Mouse (Mus musculus) brain, embryonic 14.5 days (tissue): Measurements from ENCODE around the gene Zfp94. TPM values are rescaled to one million over a fixed set of nuclear protein-coding genes. Genes with fewer than 3 reads are reported as not detected.
"Not testable (repeated sequence)": the region's sequence is repeated elsewhere in the genome, so short reads cannot be mapped to it uniquely, and the experiment has no call there.

Experiments used
- DNase-seq: peaks from one replicate; pipeline ENCODE4 v3.0.0-alpha.2; 2011; ENCODE audit warnings: low read depth
- CTCF ChIP-seq: fragments of 200-500 bp; IDR thresholded peaks from 2 replicates; pipeline ENCODE4 v1.5.1; 2012; ENCODE audit warnings: inconsistent platforms, mild to moderate bottlenecking, moderate library complexity, borderline replicate concordance; ENCODE audit not compliant: insufficient read depth, insufficient read length; ENCODE audit errors: extremely low read depth
- POLR2A ChIP-seq: fragments of 200-500 bp; IDR thresholded peaks from 2 replicates; pipeline ENCODE4 v1.6.1; 2012; ENCODE audit warnings: mild to moderate bottlenecking, inconsistent platforms, borderline replicate concordance; ENCODE audit not compliant: poor library complexity, insufficient read depth, insufficient read length, severe bottlenecking; ENCODE audit errors: extremely low read depth
- polyA plus RNA-seq: library from polyadenylated mRNA; depleted of rRNA; stranded (reverse); fragments of >200 nt; gene quantifications from 2 replicates; pipeline ENCODE4 v1.2.3, GENCODE M21; 2012

Zfp94 gene
- polyA plus RNA-seq, 1 experiment = 19.3 TPM

- peak; percentile 22 for DNase-seq
These were observed 28.0 kb downstream of the Zfp94 start for GRCm38 (mm10) chr7:24288512-24288911.

DNA sequence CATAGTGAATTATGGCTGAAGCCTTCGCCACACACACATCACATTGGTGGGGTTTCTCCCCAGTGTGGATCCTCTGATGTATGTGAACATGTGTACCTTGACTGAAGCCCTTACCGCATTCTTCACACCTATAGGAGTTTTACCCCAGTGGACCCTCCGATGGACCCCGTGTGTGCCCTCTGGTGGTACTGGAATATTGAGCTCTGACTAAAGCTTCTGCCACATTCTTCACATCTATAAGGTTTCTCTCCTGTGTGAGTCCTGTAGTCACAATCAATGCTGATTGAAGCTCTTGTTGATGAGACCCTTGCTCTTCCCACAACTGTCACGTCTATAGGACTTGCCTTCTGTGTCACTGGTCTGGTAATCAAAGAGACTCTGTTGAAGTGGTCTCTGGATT is 28.8 kb downstream of the Zfp94 start:
- TF ChIP-seq CTCF = no peak
- no peak for TF ChIP-seq POLR2A
- DNase-seq = no peak

More at GRCm38 (mm10) chr7:24288512-24288911, 28.0 kb downstream of the Zfp94 start:
- no peak for TF ChIP-seq POLR2A
- TF ChIP-seq CTCF = no peak

DNA sequence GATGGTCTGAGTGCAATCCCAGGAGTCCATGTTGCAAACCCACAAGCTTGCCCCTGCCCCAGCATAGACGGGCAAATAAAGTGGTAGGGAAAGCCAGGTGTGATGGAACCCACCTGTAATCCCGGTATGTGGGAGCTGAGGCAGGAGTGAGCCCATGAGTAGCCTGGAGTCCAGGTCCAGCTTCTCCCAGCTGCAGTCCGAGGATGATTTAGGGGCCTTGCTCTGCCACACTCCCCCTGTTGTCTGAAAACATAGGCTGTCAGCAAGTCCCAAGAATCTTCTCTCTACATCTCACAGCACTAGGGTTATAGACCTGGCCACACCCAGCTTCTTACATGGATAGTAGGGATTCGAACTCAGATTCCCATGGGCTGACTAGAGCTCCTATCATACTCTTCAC is 29.6 kb downstream of the Zfp94 start:
- TF ChIP-seq POLR2A = no peak
- TF ChIP-seq CTCF = no peak
- no peak for DNase-seq

GRCm38 (mm10) chr7:24286090-24286489 is 30.4 kb downstream of the Zfp94 start:
- DNase-seq = no peak
- TF ChIP-seq POLR2A (no peak), CTCF (0 out of 2 replicates have a peak, but pooled peaks have one; percentile 9)

DNA sequence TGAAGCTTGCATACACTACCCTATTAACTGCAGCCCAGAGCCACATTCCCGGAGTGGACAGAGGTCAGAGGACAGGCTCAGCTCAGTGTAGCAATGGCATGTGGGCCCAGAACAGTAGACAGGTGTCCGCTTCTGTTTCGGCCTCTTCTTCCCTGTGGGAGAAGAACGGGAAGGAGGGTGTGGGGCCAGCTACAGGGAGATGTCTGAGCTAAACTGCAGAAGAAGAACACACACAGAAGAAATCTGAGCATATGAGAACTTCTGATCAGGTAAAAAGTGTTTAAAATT is 35.7 kb downstream of the Zfp94 start:
- no peak for DNase-seq
- TF ChIP-seq CTCF (no peak), POLR2A (no peak)

DNA sequence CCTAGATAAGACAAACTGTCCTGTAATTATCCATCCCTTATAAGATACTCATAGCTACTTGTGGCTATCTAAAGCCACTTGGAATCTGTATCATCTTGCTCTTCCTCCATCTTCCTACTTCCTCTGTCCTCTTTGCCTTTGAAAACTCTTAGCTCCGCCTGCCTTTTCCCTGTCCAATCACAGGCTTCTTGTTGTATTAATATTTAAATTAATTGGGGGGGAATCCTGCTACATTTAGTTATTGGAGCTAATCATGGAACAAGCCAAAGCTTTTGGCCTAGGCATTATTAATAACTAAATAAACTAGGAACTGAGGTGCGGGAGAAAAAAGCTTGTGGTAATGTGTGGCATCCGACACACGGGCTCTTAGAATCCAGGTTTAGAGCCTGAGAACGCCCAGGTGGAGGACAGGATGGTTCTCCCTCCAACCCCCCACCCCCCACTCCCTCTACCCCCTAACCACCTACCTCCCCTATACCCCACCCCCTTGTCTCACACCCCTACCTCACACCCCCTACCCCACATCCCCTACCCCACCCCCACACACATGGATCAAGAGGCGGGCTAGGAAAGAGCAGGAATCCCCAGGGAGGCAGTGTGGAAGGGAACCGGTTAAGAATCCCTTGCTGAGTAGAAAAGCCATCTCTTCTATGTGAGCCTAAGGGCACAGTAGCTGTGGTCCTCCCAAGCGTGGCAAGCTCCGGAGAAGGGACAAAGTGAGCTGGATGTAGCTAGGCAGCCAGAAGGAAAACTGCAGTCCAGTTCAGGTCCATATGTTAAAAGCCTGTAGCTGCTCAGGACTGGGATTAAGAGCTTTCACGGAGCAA is 36.2 kb downstream of the Zfp94 start:
- no peak for DNase-seq
- TF ChIP-seq POLR2A = no peak
- TF ChIP-seq CTCF = no peak

GRCm38 (mm10) chr7:24278771-24279170 is 37.7 kb downstream of the Zfp94 start:
- DNase-seq = not testable (repeated sequence)

DNA sequence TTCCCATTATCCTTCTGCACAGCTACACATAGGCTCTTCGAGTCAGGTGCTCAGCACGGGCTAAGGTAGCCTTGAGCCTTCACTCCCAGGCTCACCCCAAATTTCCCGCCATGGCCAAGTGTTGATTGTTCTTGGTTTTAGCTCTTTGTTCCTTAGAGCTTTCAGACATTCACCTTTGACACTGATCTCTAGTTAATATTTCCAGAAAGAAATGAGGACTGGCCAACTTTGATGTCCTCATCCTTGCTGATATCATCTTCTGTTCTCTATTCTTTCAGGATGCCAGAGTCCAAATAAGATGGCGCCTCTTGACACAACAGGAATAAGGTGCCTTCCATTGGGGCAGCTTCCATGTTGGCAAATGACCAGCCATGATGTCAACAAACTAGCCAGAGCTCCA is 42.0 kb downstream of the Zfp94 start:
- no peak for DNase-seq
- TF ChIP-seq CTCF = no peak
- no peak for TF ChIP-seq POLR2A

DNA sequence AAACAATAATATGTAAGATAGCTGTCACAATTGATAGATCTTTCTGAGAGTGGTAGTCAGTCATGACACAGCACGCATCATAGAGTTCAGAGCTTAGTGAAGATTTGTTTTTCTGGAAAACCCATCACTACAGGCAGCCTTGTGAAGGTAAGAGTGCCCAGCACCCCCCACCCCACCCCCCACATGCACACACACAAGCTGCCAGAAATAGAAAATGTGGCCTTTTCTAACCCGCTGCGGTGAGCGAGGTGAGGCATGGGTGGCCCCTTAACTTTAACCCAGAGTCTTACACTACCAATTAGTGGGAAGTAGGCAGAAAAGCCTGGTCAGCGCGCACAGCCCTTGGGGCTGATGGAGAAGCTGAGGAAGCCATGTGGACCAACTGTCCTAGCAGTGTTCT is 45.3 kb downstream of the Zfp94 start:
- no peak for TF ChIP-seq POLR2A
- TF ChIP-seq CTCF = no peak
- DNase-seq = no peak

DNA sequence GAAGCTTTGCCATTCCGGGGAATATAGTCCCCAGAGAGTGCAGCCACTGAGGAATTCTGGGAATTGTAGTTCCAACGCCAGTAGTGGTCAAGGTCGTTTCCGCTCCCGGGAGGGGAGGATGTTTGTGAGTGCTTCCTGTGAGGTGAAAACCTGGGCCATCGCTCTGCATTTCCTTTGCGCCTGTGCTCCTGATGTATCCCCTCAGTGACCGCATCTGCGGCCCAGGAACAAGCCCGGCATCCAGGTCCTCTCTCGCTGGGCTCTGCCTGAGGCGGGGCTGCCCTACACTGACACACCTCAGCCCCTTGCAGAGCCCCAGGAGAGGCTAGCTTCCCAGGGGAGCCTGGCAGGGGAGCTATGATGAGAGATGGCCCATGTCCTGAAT is 46.2 kb downstream of the Zfp94 start, which contains the start of gene Zfp93:
Gene Zfp93 (plus strand): TSS at position 133 of the 385 bp plus-strand sequence.
- TF ChIP-seq CTCF (no peak), POLR2A (peak; percentile 54; the same call in 1 of the 2 replicates)
- DNase-seq = peak; percentile 96

DNA sequence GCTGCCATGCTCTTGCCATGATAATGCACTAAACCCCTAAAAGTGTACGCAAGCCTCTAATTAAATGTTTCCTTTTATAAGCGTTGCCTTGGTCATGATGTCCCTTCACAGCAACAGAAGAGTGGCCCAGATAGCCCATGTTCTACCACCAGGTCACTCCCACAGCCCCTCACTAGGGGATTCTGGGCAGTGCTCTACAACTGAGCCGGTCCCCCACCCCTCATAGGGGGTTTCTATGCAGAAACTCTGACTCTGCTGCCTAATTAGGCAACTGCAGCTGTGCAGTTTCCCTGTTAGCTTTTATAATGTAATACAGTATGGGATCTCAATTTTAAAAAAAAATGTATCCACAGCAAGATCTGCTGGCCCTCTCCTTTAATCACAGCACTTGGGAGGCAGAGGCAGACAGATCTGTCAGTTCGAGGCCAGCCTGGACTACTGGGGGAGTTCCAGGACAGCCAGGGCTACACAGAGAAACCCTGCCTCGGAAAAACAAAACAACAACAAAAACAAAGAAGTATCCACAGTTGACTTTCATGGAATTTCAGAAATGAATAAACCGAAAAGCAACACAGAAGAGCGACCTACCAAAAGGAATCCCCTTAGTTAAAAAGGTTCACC is 46.7 kb downstream of the Zfp94 start:
- DNase-seq = no peak
- TF ChIP-seq CTCF (no peak), POLR2A (no peak)

GRCm38 (mm10) chr7:24269256-24269655 is 47.2 kb downstream of the Zfp94 start:
- TF ChIP-seq CTCF (no peak), POLR2A (no peak)
- DNase-seq = no peak
